Mouse (Mus musculus): ENCODE measurements at regions not wholly inside any gene's neighbourhood (a gene's known extent, or its start where the extent isn't known, plus 50 kb on each side); places are given as distances from the start of the nearest gene placed in this dataset.

GRCm38 (mm10) chr3:35102715-35103591 is 452.7 kb downstream of the Sox2 start:
- DNase-seq: peak; percentile 76

DNA sequence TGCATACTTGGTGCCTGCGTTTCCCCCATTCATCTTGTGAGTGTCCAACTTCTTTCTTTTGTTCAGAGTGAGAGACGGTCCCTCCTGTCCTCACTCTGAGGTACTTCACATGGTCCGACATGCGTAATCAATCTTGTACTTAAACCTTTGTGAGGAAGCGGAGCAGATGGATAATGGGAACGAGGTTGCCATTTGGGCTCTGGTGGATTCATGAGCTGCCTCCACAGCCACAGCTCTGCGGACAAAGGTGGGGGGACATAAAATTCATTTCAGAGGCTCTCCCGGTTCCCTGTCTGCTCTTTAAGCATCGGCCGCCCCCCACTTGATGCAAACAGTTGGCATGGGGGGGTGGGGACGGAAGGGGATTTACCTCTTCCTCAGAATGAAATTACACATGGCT is 454.7 kb downstream of the Sox2 start:
- DNase-seq: no peak

GRCm38 (mm10) chr3:35106097-35106496 is 455.9 kb downstream of the Sox2 start:
- DNase-seq: no peak

- DNase-seq: no peak
Observed at GRCm38 (mm10) chr3:35133477-35133876, 483.3 kb downstream of the Sox2 start.

- peak; percentile 36 for DNase-seq
Observed at GRCm38 (mm10) chr3:35141500-35142220, 491.5 kb downstream of the Sox2 start.

DNA sequence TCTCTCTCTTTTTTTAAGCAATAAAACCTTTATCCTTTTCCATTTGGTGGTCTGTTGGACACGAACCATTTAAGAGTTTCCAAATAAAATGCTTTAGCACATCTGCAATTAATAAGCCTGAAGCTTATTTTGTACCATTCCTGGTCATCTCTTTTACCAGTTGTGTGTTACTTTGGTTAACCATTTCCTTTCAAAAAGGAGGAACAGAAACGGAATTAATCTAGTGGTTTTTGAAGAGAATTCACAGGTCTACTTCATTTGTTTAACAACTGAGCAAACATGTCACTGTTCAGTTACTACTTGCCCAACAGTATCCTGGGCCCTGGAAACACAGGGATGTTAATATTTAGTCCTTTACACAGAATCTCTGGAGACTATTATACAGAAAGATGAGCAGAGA is 492.5 kb downstream of the Sox2 start:
- DNase-seq: no peak

DNA sequence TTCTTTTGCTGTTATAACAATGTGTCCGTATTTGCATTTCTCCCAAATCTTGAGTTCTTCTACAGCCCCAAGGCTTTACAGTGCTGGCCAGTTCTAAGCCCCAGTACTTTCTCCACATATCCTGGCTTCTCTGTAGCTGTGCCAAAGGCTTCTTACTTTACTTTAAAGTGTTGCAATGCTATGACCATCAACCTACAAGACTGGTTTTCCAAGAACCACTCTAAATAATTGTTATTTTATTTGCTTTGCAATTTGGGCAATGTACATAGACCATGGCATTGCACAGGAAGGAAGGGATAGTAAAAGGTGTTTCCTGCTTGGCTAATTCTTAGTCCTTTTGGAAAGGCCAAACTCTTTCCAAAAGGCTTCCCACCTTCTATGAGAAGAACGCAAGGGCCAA is 495.4 kb downstream of the Sox2 start:
- DNase-seq: no peak

GRCm38 (mm10) chr3:35146681-35147080 is 496.5 kb downstream of the Sox2 start:
- no peak for DNase-seq

DNA sequence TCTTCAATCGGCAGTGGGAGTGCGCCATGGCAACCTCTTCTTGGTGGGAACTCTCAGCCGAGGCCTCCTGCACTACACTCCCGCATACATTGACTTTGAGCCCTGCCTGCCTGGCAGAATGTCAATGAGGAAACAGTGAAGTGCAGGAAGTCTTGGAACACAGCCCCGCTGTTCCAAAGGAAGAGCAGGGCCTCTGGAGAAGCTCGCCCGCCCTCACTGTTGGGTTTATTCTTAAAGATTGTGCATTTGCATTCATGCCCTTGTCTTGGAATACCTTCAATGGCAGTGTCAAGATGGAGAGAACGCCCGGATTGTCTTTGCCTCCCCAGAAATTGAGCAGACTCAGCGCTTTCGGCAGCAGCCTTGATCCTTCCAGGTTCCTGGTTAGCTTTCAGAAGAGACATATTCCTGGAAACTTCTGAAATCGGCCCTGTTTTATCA is 499.1 kb downstream of the Sox2 start:
- DNase-seq: peak; percentile 8

DNA sequence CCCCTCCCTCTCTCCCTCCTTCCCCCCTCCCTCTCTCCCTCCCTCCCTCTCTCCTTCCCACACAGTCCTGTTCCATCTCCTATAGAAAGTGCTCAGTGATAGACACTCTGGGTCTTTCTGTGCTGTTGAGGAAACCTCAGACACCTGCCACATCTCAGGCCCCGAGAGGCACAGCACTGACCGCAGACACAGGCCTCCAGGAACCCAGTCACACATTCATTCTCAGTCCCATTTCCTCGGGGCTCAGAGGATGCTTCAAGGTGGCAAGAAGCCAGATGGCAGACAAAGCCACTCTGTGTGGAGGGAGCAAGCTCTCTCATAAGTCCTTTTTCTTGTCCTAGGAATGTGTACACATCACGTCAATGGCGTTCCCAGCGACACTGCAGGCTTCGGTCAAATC is 502.0 kb downstream of the Sox2 start:
- DNase-seq: no peak

GRCm38 (mm10) chr3:35154266-35154665 is 504.1 kb downstream of the Sox2 start:
- DNase-seq: no peak

- DNase-seq: peak; percentile 10
Observed at GRCm38 (mm10) chr3:35168676-35169075, 518.5 kb downstream of the Sox2 start.

- DNase-seq: no peak
Observed at GRCm38 (mm10) chr3:35178759-35179440, 528.7 kb downstream of the Sox2 start.

GRCm38 (mm10) chr3:35208526-35208925 is 545.4 kb upstream of the Atp11b start:
- DNase-seq: no peak

DNA sequence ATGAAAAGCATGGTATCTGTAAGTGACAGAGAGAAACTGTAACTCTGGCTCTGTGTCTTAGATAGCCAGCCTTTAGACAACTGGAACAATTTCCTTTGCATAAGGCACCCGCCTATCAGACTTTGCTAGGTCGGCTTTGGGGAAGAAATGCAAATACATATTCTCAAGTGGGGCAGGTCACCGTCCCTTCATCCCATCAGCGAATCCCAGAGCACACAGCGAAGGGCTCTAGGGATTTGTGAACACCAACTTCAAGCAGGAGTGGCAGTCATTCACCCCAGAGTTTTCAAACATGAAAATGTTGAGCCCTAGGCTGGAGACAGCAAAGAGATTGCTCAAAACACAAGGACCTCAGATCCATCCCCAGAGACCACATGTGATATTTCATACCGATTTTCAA is 534.5 kb upstream of the Atp11b start:
- no peak for DNase-seq

DNA sequence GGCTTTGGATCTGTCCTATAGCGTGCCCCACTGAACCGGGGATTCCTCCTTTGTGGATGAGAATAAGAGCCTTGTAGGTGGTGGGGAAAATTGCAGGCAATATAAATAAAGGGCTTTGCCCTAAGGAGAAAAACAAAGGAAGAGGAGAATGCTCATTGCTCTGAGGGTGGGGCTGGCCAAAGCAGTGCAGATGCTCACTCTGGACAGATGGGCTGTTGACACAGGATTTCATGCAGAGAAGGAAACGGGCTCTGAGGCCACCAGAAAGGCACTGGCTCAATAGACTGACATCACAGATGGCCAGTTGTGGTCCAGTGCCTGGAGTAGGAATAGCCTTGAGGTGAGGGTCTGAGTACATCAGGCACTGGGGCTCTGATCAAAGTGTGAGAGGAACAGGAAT is 532.7 kb upstream of the Atp11b start:
- no peak for DNase-seq

DNA sequence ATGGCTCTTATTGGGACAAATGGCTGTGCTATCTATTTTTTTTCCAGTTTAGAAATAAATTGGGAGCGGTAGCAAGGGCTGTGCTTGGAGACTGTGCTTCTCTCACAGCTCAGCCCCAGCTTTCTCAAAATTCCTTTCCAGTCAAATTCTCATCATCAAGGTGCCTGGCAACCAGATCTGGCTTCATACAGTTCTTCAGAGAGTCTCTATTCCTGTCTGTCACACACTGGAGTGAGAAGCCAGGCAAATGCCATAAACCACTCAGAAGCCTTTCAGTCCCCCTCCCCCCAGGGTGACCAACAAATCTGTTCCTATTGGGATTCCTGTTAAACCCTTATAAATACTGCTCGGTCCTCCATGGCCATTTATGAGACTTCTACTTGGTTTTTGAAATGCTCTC is 531.7 kb upstream of the Atp11b start:
- DNase-seq: no peak

DNA sequence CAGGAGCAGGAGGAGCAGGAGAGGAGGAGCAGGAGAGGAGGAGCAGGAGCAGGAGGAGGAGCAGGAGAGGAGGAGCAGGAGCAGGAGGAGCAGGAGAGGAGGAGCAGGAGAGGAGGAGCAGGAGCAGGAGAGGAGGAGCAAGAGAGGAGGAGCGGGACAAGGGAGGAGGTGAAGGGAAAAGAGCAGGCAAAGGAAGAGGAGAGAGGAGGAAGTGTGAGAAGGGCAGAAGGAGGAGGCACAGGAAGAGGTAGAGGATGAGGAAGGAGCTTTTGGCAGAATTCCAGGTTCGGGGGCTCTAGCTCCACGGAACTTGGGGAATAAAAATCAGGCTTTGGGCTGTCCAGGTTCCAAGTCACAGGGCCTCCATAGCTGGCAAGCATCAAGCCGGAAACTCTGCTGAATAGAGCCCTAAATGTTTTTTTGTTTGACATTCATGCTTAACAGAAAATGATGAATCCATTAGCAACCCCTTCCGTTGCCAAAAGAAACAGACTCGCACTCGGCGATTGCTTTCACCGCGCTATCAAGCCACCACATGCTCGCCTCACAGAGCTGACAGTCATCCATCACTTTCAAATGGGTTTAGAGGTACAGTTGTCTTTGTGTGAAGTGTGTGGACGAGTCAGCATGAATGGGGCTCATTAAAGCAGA is 528.7 kb upstream of the Atp11b start:
- DNase-seq: no peak

DNA sequence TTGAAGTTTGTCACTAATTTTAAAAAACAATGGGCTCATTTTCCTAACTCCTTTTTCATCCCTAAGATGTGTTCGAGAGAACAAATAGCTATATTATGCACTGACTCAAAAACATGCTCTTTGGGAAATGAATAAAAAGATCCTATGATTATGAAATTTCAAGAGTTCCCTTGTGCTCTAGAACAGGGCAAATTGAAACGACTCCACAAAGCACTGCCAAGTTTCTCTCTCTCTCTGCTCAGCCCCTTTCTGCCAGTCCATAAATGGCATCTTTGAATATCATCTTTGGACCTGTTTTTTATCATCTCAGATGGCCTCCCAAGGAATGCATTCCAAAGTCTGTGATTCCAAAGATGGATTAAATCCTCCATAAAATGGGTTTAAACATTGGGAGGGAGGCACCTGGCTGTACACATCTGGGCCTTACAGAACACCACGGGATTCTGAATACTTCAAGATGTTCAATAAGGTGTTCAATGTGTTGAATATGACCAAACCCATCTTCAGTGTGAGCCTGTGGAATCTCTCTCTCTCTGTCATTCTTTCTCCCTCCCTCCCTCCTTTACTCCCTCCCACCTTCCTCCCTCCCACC is 528.0 kb upstream of the Atp11b start:
- DNase-seq: no peak

- DNase-seq: no peak
Observed at GRCm38 (mm10) chr3:35231158-35231928, 522.6 kb upstream of the Atp11b start.

DNA sequence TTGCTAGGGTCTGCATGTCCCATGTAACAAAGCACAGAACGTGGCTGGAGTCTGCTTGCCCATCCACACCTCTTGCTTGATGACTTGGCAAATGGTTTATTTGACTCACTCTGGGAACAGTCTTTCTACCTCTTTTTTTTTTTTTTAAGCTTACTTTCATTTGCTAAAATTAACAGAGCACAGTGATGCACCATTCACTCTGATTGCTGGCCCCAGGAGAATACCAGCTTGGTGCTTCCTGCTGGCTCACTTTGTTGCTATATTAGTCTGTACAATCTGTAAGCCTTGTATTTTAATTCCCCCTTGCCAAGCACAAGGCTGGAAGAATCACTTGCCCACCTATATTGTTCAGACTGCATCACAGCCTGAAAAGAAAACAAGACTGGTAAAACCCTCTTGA is 521.4 kb upstream of the Atp11b start:
- DNase-seq: no peak
